Mouse (Mus musculus) embryonic fibroblast, embryonic 13.5 days (primary cell): Measurements from ENCODE around the gene Drc3.

ENCODE experiments used
- CTCF ChIP-seq: IDR thresholded peaks from 2 replicates; pipeline ENCODE4 v1.5.1; 2011; ENCODE audit warnings: mild to moderate bottlenecking, control low read depth, low read length, moderate library complexity, borderline replicate concordance; ENCODE audit not compliant: insufficient read depth
- POLR2A ChIP-seq: IDR thresholded peaks from 2 replicates; pipeline ENCODE4 v1.6.1; 2011; ENCODE audit warnings: low read depth, mild to moderate bottlenecking, control low read depth, low read length, moderate library complexity

- TF ChIP-seq CTCF (no peak), POLR2A (no peak)
These were observed 43.4 kb downstream of the Drc3 start for GRCm38 (mm10) chr11:60396546-60396945.
